Mouse (Mus musculus): Measurements from ENCODE around the gene Klhl29. TPM values are rescaled to one million over a fixed set of nuclear protein-coding genes. Genes with fewer than 3 reads are reported as not detected.

Klhl29 gene
- total RNA-seq, 2 experiments from 2014 or later: 18.3 to 18.6 TPM

DNA sequence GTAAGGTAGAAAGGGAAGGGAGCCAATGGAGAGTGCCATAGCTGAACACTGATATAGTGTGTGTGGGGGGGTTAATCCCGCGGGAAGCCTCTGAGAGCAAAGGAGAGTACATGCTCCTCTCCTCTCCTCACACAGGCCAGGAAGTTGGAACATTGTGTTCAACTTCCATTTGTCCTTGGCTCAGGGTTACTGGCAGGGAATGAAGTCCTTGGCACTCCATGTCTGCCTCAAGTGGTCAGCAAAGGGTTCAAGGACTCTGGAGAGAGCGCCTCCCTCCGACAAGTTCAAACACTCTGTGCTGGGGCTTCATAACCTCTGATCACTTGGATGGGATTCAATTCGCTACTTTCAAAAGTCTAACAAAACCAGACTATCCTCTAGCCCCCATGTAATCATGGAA, 71.6 kb downstream of the Klhl29 start:
- no peak for DNase-seq (ENCODE audit: low spot score in 2 of 2)

DNA sequence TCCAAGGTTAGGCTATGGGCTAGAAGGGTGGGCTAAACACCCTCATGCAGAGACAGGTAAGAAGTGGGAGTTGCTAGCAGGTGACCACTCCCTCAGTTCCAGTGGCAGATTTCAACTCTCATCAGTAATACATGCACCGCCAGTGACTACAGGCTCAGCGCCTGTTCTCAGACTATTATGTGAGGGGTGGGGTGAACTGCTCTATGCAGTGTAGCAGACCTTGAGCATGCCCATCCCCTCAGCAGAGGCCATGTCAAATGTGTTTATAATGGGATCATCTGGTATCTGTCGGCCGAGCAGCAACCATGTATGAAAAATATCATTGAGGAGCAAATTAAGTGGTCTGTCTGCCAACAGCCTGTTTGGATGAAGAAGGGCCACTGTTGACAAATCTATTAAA, 72.4 kb downstream of the Klhl29 start:
- DNase-seq (ENCODE audit: low spot score in 2 of 2): no peak

DNA sequence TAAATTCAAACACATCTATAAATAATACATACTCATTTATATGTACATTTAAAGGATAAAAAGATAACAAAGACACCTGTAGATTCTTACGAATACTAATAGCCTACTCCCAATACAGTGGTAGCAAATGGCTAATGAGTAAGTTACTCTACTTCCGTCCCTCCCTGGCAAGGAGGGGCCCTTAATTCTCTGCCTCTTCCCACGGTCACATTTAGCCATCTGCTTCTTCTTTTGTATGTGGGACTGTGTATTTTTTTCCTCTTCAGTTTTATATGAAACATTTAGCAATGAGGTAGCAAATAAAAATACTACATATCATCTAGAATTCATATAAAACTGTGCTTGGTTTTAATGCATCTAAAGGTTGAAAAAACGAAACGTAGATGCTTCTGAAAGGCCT, 73.6 kb downstream of the Klhl29 start:
- no peak for DNase-seq (ENCODE audit: low spot score in 2 of 2)

GRCm38 (mm10) chr12:5296422-5296821, 79.1 kb downstream of the Klhl29 start:
- no peak for DNase-seq (ENCODE audit: low spot score in 2 of 2)

- no peak for DNase-seq (ENCODE audit: low spot score in 2 of 2)
These were observed 83.2 kb downstream of the Klhl29 start for GRCm38 (mm10) chr12:5292316-5292715.

- no peak for DNase-seq (ENCODE audit: low spot score in 2 of 2)
These were observed 89.9 kb downstream of the Klhl29 start for GRCm38 (mm10) chr12:5285579-5285978.

DNA sequence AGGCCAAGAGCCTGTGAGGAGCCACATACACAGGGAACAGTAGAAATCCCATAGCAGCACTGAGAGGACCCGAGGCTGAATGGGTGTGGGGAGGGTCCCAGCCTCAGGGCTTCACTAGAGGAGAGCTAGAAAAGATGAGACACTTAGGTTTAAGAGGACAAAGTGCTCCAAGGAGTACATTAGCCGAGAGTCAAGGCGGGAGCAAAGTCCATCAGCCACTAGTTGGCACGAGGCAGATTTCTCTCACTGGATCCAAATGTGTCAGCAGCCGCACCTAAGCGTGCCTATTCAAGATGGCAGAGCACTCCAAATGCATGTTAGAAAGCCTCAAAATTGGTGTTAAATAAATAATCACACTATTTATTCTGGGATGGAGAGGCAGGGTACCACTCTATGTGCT, 90.5 kb downstream of the Klhl29 start:
- no peak for DNase-seq (ENCODE audit: low spot score in 2 of 2)

DNA sequence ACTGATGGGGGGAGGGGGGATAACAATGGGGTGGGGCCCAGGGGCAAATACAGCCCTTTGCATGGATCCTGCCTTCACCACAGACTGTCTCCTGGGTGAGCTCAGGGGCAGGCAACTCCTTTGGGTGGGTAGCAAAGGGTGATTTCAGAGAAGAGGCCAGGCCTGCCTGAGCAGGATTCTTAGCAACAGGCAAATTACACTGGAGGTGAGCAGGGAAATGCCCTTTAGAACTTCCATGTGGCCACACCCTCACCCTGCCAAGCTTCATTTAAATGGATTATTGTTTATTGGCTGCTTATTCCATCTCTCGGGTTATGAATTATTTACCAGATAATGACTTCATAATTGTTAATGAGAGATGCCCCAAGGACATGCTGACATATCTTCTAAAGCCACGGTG, 91.8 kb downstream of the Klhl29 start:
- no peak for DNase-seq (ENCODE audit: low spot score in 2 of 2)

DNA sequence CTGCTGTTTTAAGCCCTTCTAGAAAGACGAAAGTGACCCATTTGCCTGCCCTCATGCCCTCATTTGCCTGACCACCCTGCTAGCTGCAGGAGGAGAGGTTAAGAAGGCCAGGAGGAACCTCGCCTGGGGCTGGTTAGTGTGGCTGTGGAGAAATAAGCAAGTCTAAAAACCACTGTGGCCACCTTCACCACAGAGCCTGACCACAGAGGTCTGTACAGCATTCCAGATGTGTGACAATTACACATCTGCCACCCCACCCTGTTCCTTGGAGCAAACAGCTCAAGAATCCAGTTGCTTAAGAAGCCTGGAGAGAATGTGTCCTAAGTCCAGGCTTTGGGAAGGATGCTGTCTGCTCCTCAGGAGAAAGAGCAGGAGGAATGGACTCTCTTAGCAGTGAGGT, 92.9 kb downstream of the Klhl29 start:
- no peak for DNase-seq (ENCODE audit: low spot score in 2 of 2)

DNA sequence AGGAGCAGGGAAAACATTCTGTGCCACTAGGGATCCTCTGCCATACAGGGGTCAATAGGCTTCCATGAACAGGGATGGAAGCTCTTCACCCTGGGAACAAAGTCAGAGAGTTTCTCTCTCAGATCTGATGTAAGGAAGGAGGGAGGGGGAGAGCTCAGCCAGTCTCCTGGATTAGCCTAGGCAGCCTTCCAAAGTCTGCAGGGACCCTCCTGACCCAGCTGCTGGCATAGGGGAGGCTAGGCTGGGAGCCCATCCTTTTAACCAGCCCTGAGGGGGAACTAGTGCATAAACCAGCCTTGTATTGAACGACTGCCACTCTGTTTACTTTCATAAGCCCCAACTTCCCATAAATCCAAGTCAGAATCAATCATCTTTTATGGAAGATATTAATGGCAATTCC, 95.6 kb downstream of the Klhl29 start:
- no peak for DNase-seq (ENCODE audit: low spot score in 2 of 2)

- no peak for DNase-seq (ENCODE audit: low spot score in 2 of 2)
These were observed 98.5 kb downstream of the Klhl29 start for GRCm38 (mm10) chr12:5277028-5277427.

GRCm38 (mm10) chr12:5275507-5275936, 100.0 kb downstream of the Klhl29 start:
- no peak for DNase-seq (ENCODE audit: low spot score in 2 of 2)

- no peak for DNase-seq (ENCODE audit: low spot score in 2 of 2)
These were observed 101.0 kb downstream of the Klhl29 start for GRCm38 (mm10) chr12:5274519-5274944.

DNA sequence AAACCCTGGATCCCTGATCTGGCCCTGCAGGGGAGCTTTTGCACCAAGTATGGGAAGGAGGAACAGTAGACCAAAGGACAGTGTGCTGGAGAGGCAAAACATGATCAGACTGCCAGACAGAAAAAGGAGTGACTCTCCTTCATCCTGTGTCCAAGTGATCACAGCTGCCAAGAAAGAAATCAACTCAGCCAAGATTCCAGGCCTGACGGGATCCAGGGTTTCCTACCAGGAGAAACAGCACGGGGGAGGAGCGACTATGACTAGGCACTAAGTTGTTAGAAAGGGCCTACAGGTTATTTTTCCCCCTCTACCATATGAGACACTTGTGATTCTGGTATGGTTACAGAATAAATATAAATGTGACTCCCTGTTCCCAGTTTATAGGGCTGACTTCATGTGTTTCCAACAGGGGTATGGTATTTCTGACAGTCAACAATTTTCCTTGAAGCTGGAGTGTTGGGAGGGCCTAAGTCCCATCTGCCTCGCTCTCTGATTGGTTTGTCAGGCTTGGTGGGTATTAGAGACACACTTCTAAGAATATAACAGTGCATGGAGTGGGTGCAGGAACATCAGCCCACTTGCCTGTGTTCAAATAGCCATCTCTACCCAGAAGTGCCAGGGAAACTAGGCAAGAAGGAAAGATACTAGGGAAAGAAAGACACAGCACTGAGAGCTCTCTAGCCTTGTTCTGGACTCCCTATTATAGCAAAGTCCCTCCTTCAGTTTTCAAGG, 102.0 kb downstream of the Klhl29 start:
- DNase-seq (ENCODE audit: low spot score in 2 of 2): no peak

DNA sequence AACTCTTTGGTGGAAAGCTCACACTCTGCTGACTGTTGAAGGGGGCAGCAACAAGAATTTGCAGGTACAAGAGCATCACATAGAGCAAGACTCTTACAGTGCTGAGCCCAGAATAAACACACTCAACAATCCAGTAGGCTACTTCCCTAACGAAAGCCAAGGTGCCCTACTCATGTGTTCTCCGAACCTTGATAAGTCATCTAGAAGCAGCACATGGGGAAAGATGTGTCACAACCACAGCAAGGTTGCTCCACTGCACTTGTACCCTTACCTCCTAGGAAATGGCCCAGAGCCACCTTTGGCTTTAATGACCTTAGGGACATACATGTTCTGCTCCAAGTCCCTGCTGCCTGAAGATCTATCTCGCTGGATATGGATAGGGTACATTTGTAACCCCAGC, 105.0 kb downstream of the Klhl29 start:
- DNase-seq (ENCODE audit: low spot score in 2 of 2): no peak

DNA sequence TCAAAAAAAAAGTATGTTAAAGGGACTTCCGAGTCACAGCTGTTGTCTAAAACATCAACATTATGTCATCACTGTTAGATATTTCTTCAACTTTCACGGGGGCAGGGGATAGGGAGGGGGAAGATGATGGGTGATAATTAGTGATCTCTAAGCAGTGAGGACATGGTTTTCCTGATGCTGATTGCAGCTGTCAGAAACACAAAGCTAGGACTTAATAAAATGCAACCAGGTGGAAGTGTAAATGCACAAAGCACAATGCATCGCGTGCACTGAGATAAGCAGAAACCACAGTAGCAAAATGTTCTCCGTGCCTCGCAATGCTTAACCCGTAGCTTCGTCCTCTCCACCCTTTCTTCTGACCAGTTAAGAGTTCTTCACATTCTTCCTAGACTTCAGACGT, 105.5 kb downstream of the Klhl29 start:
- DNase-seq (ENCODE audit: low spot score in 2 of 2): no peak

DNA sequence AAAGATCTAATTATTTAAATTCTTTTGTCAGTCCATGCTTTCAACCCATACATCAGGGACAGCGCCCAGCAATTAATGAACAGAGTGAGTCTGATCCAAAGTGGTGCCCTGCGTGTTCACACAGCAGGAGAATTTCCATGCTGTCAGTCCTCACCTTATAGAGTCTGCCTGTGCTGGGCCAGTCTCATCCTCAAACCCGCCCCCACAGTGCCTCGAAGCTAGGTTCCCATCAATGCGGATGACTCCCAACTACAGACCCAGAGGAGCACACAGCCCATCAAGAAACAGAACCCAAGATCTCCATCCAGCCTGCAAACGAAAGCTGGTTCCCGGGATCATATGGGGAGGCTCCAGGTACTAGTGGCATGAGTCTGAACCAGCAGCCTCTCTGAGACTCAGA, 106.4 kb downstream of the Klhl29 start:
- DNase-seq (ENCODE audit: low spot score in 2 of 2): no peak

DNA sequence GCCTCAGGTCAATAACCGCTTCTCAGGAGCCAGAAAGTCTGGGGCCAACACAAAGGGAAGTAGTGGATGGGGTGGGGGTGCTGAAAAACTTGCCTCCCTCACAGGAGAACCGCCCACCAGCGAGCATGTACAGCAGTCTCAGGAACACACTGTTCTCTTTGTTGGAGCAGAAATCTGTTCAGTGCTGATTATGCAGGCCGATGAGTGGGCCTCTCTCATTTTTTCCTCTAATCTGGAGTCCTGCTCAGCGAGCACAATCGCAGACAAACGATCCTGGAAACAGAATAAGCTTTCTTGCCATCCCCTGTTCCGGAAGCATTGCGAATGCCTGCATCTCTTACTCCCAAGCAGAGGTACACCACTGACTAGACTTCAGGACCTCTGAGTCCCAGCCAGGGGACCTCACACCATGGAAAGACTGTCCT, 107.3 kb downstream of the Klhl29 start:
- DNase-seq (ENCODE audit: low spot score in 2 of 2): no peak

GRCm38 (mm10) chr12:5267271-5268187, 108.0 kb downstream of the Klhl29 start:
- no peak for DNase-seq (ENCODE audit: low spot score in 2 of 2)

DNA sequence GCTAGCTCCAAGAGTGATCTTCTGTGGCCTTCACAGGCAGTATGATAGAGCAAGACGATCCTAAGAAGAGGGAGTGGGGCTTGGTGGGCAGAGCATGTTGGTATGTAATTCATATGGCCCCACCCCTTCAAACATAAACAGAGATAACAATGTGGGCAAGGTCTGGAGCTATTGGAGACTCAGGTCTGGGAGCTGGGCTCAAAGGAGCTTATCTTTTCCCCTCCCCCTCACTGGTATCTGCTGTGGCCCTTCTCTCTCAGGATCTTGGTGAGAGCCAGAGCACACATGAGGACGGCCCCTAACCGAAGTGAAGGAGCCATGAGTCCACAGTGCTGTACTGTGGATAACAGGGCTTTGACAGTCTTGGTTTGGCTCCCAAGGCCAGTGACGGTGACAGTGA, 108.7 kb downstream of the Klhl29 start:
- DNase-seq (ENCODE audit: low spot score in 2 of 2): no peak

DNA sequence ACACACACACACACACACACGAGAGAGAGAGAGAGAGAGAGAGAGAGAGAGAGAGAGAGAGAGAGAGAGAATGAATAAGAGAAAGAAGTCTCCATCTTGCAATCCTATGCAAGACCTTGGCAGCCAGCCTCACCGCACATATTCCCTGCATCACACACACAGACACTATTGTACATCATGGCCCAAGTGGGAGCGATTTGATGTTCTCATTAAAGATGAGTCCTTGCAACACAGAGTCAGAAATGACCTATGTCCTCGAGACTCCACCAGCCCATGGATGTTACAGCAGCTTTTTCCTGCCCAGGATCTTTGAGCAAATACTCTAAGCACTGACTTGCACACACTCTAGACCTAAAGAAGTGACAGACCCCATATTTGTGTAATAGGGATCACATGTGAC, 114.0 kb downstream of the Klhl29 start:
- no peak for DNase-seq (ENCODE audit: low spot score in 2 of 2)

- no peak for DNase-seq (ENCODE audit: low spot score in 2 of 2)
These were observed 116.7 kb downstream of the Klhl29 start for GRCm38 (mm10) chr12:5258779-5259178.

Measured in adrenal gland, postnatal 4 days (tissue).